Mouse (Mus musculus): ENCODE measurements at regions not wholly inside any gene's neighbourhood (a gene's known extent, or its start where the extent isn't known, plus 50 kb on each side); places are given as distances from the start of the nearest gene placed in this dataset.

- in situ Hi-C loops (cut with MboI, MseI), result no loop called here
Observed at GRCm38 (mm10) chr3:77051884-77052283, 977.8 kb downstream of the Fstl5 start.

GRCm38 (mm10) chr3:77075055-77075454, 1001.0 kb downstream of the Fstl5 start:
- in situ Hi-C loops (cut with MboI, MseI), result no loop called here

GRCm38 (mm10) chr3:77091812-77092211, 1017.7 kb downstream of the Fstl5 start:
- in situ Hi-C loops (cut with MboI, MseI), result no loop called here

- in situ Hi-C loops (cut with MboI, MseI), result no loop called here
Observed at GRCm38 (mm10) chr3:77112969-77113368, 1038.9 kb downstream of the Fstl5 start.

- in situ Hi-C loops (cut with MboI, MseI), result no loop called here
Observed at GRCm38 (mm10) chr3:77120581-77120980, 1046.5 kb downstream of the Fstl5 start.

- in situ Hi-C loops (cut with MboI, MseI), result no loop called here
Observed at GRCm38 (mm10) chr3:77151636-77152035, 1077.6 kb downstream of the Fstl5 start.

- in situ Hi-C loops (cut with MboI, MseI), result no loop called here
Observed at GRCm38 (mm10) chr3:77197828-77198227, 1123.8 kb downstream of the Fstl5 start.

GRCm38 (mm10) chr3:77198265-77198664, 1124.2 kb downstream of the Fstl5 start:
- in situ Hi-C loops (cut with MboI, MseI), result no loop called here

GRCm38 (mm10) chr3:77226007-77226406, 1151.9 kb downstream of the Fstl5 start:
- in situ Hi-C loops (cut with MboI, MseI), result loop anchor here (10.0 kb wide), 1 partner anchor 541 kb away; no protein-coding TSS in a partner anchor
